Mouse (Mus musculus) forebrain, embryonic 10.5 days (tissue): ENCODE measurements around the gene Plce1. TPM values are rescaled to one million over a fixed set of nuclear protein-coding genes. Genes with fewer than 3 reads are reported as not detected.
A peak's percentile ranks its signal among the peaks of the same experiment; 100 is the strongest.

ENCODE experiments used
- DNase-seq: peaks from one replicate; pipeline ENCODE4 v3.0.0-alpha.2; 2017; ENCODE audit warnings: low spot score; ENCODE audit errors: extremely low spot score
- H3K27ac ChIP-seq: fragments of 300-500 bp; sonication (generic); 2 replicates; pipeline ENCODE4 v1.5.1; 2016; ENCODE audit warnings: mild to moderate bottlenecking
- H3K27me3 ChIP-seq: fragments of 300-500 bp; sonication (generic); 2 replicates; pipeline ENCODE4 v1.6.1; 2016; ENCODE audit warnings: mild to moderate bottlenecking; ENCODE audit not compliant: poor library complexity, severe bottlenecking
- H3K36me3 ChIP-seq: fragments of 300-500 bp; sonication (generic); replicated peaks from 2 replicates; pipeline ENCODE4 v1.6.1; 2016; ENCODE audit warnings: mild to moderate bottlenecking, moderate library complexity
- H3K4me1 ChIP-seq: fragments of 300-500 bp; sonication (generic); 2 replicates; pipeline ENCODE4 v1.6.1; 2016
- H3K4me3 ChIP-seq: fragments of 300-500 bp; sonication (generic); 2 replicates; pipeline ENCODE4 v1.5.1; 2016; ENCODE audit warnings: mild to moderate bottlenecking, moderate library complexity
- H3K9me3 ChIP-seq: fragments of 300-500 bp; sonication (generic); 2 replicates; pipeline ENCODE4 v1.6.1; 2016; ENCODE audit warnings: mild to moderate bottlenecking, moderate library complexity
- WGBS: fragments of 180-500 bp; shearing (Covaris S2); methylation state at CpG from one replicate; pipeline ENCODE4 v1.1.7; 2016; 5-methylcytosine and 5-hydroxymethylcytosine counted together
- polyA plus RNA-seq: library from polyadenylated mRNA; unstranded; fragments of >200 nt; fragmentation: Nextera tagmentation; extraction: Ambion mirVana; gene quantifications from 2 replicates; pipeline ENCODE4 v1.2.1, GENCODE M21; 2016

Gene Plce1
- polyA plus RNA-seq: 2.8 and 2.9 TPM in 2 replicates

DNA sequence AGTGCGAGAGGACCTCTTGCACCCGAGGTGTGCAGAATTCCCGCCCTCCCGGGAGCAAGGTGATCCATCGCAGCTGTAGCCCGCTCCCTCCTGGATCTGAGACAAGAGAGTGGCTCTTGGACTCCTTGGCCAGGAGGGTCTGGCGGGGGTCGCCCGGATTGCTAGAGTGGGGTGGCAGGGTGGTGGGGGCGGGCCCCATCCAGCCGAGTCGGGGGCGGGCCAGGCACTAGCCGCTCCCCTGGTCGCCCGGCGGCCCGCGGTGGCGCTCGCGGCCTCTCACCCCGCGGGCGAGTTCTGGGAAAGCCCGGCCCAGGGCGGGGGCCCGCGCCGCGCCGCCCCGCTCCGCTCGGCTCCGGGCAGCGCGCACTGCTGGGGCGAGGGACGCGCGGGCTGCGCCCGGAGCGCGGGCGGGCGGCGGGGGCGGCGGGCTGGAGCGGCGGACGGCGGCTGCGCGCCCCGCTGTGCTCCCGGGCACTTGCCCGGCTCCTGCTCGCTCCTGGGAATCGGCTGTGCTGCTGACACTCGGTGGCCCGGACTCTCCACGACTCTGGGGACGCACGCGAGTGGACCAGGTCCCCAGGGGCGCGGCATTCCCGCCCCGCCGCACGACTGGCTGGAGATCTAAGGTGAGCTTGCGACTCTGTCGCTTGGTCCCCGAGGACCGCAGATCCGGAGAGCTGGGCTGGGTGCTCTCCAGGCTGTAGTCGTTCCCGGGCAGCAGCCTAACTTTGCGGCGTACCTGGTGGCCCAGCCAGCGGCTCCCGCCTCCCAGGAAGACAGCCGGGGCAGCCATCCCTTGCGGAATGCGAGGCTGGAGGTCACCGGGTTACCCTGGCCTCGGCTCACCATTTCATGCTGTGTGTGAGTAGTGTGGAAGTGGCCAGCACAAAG, at the start of gene Plce1:
Plce1 (plus strand) TSS at position 379 of the 891 bp plus-strand sequence.
- Histone ChIP-seq H3K36me3 (no peaks in the 10 kb centered on the region), H3K9me3 (no peaks in the 10 kb centered on the region), H3K4me3 (peak within 1 kb of the TSS; percentile 74), H3K27ac (peak within 1 kb of the TSS; percentile 88), H3K27me3 (peaks cover 75% of the 10 kb centered on the region), H3K4me1 (peaks cover 69% of the 10 kb centered on the region)
- whole genome bisulfite sequencing: under 1% methylated on average over 84 of the region's 90 CpGs
- DNase-seq: peak; percentile 67

DNA sequence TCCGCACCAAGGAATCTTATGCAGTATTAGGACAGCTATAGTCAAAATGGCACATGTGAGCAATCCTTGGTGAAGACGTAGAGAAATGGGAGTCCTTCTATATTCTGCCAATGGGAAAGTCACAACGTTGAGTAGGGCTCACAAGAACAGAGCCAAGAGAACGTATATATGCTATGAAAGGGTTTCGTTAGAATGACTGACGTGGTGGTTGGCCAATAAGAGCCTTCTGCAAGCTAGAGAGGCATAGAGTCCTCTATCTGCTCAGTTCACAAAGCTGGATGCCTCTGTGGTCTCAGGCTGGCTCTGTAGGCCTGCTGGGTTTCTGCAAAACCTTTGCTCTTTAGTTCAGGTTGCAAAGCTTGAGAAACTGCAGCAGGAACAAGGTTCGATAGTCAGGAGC, 49.6 kb upstream of the Plce1 start:
- WGBS: 71% methylated on average over 7 of the region's 7 CpGs
- Histone ChIP-seq H3K27ac (no peak overlapping the region), H3K4me3 (no peak overlapping the region), H3K9me3 (peaks cover 7% of the 10 kb centered on the region; the same call in 1 of the 2 replicates), H3K36me3 (no peaks in the 10 kb centered on the region), H3K27me3 (no peaks in the 10 kb centered on the region), H3K4me1 (no peaks in the 10 kb centered on the region)
- DNase-seq: no peak

DNA sequence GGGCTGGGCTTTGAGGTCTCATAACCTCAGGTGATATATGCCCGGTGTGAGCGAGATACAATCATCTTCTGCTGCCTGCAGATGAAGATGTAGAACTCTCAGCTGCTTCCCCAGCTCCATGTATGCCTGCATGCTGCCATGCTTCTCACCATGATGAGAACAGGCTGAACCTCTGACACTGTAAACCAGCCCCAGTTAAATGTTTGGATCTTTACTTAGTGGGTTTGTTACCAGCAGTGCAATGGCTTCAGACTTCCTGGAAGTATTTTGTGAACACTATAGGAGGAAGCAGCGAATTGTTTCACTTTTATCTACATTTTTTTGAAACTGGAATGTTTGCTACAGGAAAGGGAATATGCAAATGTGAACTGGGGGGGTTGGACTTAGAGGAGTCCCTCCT, 48.9 kb upstream of the Plce1 start:
- DNase-seq: no peak
- H3K9me3 ChIP-seq: peaks cover 8% of the 10 kb centered on the region; the same call in 1 of the 2 replicates
- H3K36me3 ChIP-seq: no peaks in the 10 kb centered on the region
- no peak overlapping the region for H3K4me3 ChIP-seq
- no peak overlapping the region for H3K27ac ChIP-seq
- H3K27me3 ChIP-seq: no peaks in the 10 kb centered on the region
- H3K4me1 ChIP-seq: no peaks in the 10 kb centered on the region
- 84% methylated on average over 3 of the region's 3 CpGs for WGBS

DNA sequence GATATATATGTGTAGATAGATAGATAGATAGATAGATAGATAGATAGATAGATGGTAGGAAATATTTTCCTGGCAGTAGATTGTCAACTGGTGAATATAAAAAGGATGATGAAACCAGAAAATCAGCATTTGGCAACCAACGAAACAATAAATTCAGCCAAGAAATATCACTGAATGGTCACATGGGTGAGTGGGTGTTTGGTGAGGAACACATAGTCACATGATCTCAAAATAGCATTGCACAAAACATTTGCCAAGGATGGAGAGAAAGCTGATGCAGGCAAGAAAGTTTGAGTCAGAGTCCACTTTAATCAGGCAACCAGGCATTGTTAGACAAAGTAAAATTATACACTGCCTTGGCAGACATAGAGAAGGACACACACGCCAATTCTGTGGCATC, 47.5 kb upstream of the Plce1 start:
- Histone ChIP-seq H3K36me3 (no peaks in the 10 kb centered on the region), H3K4me3 (no peak overlapping the region), H3K27me3 (no peaks in the 10 kb centered on the region), H3K4me1 (no peaks in the 10 kb centered on the region), H3K27ac (no peak overlapping the region), H3K9me3 (peaks cover 8% of the 10 kb centered on the region; the same call in 1 of the 2 replicates)
- WGBS: 90% methylated on average over 2 of the region's 2 CpGs
- no peak for DNase-seq

DNA sequence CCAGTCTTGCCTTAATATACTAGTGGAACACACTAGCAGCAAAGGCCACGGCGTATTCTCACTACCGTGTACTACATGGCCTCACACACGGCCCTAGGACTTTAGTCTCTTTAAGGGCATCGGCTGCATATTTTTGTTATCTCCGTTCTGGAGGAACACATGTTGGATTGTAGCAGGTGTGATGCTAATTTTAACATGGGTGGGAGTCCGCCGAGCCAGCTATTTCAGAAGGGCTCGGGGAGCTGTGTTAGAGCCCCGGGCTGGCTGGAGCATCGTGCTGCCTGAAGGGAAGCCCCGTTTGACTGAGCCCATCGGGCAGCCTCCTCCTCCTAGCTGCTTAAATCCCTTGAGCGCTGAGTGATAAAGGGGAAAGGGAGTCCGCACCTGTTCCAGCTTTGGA, 45.7 kb upstream of the Plce1 start:
- H3K27ac ChIP-seq: no peak overlapping the region
- DNase-seq: no peak
- H3K4me1 ChIP-seq: no peaks in the 10 kb centered on the region
- peaks cover 8% of the 10 kb centered on the region; the same call in 1 of the 2 replicates for H3K9me3 ChIP-seq
- H3K36me3 ChIP-seq: no peaks in the 10 kb centered on the region
- WGBS: 93% methylated on average over 15 of the region's 15 CpGs
- no peak overlapping the region for H3K4me3 ChIP-seq
- H3K27me3 ChIP-seq: no peaks in the 10 kb centered on the region

DNA sequence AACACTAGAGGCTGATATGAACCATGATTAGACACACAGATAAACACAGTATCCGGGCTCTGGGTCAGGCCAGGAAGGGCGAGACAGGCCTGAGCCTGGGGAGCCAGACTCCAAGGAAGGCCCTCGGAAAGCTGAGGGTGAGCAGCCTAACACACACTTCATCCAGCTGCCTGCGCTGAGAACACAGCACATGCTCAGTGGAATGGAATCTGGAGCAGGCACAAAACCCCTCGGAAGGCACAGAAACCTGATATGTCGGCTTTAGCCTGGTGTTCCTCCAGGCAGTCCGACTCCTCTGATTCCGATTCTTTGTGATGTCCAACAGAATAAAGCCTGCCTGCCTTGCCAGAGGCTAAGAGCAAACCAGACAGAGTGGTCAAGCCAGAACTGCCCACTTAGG, 39.0 kb upstream of the Plce1 start:
- Histone ChIP-seq H3K27ac (no peak overlapping the region), H3K4me3 (no peak overlapping the region), H3K27me3 (no peaks in the 10 kb centered on the region), H3K4me1 (no peaks in the 10 kb centered on the region), H3K9me3 (no peaks in the 10 kb centered on the region), H3K36me3 (no peaks in the 10 kb centered on the region)
- 67% methylated on average over 8 of the region's 8 CpGs for whole genome bisulfite sequencing
- DNase-seq: no peak

DNA sequence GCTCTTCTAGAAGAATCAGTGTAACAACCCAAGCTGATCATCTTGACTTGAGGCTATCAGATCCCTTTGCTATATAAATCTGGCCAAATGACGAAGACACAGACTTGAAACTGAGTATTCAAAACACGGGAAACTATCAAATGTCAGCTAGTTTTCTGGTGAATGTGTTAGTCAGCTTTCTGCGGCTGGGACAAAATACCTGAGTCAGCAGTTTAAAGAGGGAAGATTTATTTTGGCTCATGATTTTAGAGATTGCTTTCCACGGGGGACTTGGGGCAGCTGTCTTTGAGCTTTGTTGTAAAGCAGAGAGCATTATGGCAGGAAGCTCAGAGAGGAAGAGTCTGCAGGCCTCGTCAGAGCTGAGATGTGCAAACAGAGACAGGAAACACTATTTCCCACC, 35.2 kb upstream of the Plce1 start:
- no peak overlapping the region for H3K4me3 ChIP-seq
- H3K4me1 ChIP-seq: peaks cover 7% of the 10 kb centered on the region; the same call in 1 of the 2 replicates
- no peaks in the 10 kb centered on the region for H3K27me3 ChIP-seq
- H3K9me3 ChIP-seq: no peaks in the 10 kb centered on the region
- 90% methylated on average over 5 of the region's 5 CpGs for WGBS
- no peak overlapping the region for H3K27ac ChIP-seq
- DNase-seq: no peak
- H3K36me3 ChIP-seq: no peaks in the 10 kb centered on the region

DNA sequence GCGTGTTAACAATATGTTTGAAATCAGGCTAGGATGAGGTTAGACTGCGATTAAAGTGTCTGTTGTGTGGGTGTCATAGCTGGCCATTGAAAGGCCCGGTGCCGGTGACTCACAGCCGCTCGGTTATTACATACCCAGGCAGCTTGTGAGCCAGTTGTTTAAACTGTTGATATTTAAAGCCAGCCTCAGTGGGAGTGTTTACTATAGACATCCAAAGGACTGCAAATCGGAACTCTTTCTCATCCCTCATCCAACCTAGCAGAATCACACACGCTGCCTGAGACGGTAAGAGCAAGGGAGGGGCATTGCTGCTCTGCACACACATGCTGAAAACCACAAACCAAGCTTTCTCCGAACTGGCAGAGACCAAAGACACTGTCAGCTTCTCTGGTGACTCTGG, 25.7 kb upstream of the Plce1 start:
- 92% methylated on average over 10 of the region's 10 CpGs for WGBS
- H3K27me3 ChIP-seq: no peaks in the 10 kb centered on the region
- H3K36me3 ChIP-seq: no peaks in the 10 kb centered on the region
- no peak for DNase-seq
- H3K9me3 ChIP-seq: peaks cover 8% of the 10 kb centered on the region; the same call in 1 of the 2 replicates
- no peak overlapping the region for H3K4me3 ChIP-seq
- H3K27ac ChIP-seq: no peak overlapping the region
- no peaks in the 10 kb centered on the region for H3K4me1 ChIP-seq

DNA sequence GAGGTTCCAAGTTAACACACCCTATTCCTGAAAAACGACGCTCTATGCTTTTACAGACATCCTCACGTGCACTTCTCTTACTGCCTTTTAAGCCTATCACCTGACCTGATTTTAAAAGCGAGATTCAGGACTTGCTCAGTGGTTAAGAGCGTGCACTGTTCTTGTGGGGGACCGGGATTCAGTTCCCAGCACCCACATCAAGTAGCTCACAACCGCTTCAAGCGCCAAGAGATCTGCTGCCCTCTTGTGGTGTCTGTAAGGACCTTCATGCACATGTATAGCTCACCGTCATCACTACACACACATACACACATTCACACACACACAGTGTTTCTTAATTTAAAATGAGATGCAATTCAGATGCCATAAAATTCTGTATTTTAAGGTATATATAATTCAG, 21.9 kb upstream of the Plce1 start:
- no peak overlapping the region for H3K4me3 ChIP-seq
- DNase-seq: no peak
- no peaks in the 10 kb centered on the region for H3K27me3 ChIP-seq
- H3K27ac ChIP-seq: no peak overlapping the region
- H3K4me1 ChIP-seq: no peaks in the 10 kb centered on the region
- peaks cover 8% of the 10 kb centered on the region; the same call in 1 of the 2 replicates for H3K9me3 ChIP-seq
- 94% methylated on average over 9 of the region's 9 CpGs for WGBS
- H3K36me3 ChIP-seq: no peaks in the 10 kb centered on the region

DNA sequence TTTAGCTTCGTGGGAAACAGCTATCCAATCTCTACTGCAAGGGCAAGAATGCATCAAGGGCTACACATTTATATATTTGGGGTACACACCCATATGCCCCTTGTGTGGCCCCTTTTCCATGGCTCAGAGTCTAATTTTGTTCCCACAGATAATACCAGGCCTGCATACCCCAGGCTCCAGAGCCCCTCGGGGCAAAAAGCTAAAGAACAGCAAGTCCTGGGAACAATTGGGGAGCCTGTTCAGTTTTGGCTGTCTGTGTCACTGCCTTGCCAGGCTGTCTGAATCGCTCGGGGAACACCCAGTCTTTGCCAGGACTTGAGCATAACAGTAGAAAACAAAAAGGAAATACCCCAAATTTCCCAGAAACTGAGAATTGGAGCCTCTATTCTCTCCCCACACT, 20.2 kb upstream of the Plce1 start:
- H3K4me1 ChIP-seq: no peaks in the 10 kb centered on the region
- 75% methylated on average over 4 of the region's 4 CpGs for WGBS
- no peak overlapping the region for H3K27ac ChIP-seq
- peaks cover 8% of the 10 kb centered on the region; the same call in 1 of the 2 replicates for H3K9me3 ChIP-seq
- DNase-seq: no peak
- no peaks in the 10 kb centered on the region for H3K36me3 ChIP-seq
- H3K27me3 ChIP-seq: no peaks in the 10 kb centered on the region
- H3K4me3 ChIP-seq: no peak overlapping the region

DNA sequence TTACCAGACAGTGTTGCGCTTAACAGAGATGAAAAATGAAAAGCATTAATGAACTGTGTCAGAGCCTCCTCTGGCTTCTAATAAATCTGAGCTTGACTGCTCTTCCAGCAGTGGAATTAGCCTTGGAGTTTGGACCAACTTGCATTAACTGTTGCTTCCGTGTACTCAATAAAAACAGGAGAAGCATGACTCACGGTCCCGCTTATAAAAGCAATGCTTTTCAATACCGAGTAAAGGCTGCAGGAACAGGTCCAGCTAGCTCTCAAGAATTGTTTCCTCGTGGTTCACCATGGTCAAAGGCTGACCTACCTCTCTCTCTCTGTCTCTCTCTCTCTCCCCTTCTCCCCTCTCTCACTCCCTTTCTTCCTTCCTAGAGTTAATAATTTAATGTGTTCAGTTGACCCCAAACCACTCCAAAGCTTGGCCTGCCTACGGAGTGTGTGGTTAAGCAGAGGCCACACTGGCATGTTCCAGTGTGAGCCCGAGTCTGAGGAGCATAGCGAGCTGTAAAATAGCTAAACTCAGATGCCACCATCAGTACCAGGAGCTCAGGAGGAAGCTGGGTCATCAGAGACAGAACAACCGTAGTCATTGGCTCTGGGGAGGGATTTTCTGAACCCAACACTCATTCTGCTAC, 10.5 kb upstream of the Plce1 start:
- Histone ChIP-seq H3K27me3 (no peaks in the 10 kb centered on the region), H3K36me3 (no peaks in the 10 kb centered on the region), H3K4me3 (no peak overlapping the region), H3K9me3 (no peaks in the 10 kb centered on the region), H3K27ac (no peak overlapping the region), H3K4me1 (no peaks in the 10 kb centered on the region)
- 88% methylated on average over 10 of the region's 10 CpGs for WGBS
- DNase-seq: no peak

DNA sequence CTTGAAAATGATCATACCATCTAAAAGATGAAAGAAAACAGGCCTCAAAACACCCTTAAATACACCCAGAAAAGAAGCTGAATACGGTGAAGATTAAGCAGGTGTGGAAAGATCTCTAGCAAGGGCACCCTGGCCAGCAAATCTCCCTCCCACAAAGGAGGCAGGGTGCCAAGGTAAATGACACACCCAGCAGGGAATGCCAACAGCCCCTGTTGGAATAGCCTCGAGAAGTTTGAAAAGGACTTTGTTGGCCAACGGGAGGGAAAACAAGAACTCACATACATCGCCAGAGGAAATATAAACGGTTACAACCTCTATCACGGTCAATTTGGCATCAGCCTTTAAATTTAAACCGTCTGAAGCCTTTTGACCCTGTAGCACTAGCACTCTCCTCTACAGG, 5.5 kb upstream of the Plce1 start:
- no peaks in the 10 kb centered on the region for H3K36me3 ChIP-seq
- H3K27ac ChIP-seq: no peak overlapping the region
- no peak for DNase-seq
- WGBS: 79% methylated on average over 7 of the region's 7 CpGs
- H3K27me3 ChIP-seq: peaks cover 25% of the 10 kb centered on the region
- H3K4me3 ChIP-seq: no peak overlapping the region
- H3K9me3 ChIP-seq: no peaks in the 10 kb centered on the region
- peaks cover 34% of the 10 kb centered on the region for H3K4me1 ChIP-seq

DNA sequence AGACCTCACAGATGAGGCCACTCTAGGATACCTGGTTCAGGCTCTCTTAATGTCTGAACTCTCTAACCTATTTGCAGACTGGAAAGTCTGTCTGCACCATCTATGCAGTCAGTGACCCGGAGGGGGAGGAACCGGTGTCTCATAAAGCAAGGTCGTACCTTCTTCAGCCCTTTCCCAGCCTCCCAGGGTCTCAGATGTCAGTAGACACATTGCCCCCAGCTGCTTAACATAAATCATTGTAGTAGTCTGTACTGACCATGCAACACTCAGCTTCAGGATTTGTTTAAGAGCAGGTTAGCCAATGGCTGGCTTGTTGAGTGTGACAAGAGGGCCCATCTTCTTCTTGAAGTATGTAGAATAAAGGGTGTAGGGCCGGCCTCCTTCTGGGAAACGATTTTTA, 2.6 kb upstream of the Plce1 start:
- Histone ChIP-seq H3K27me3 (peaks cover 48% of the 10 kb centered on the region), H3K4me1 (peaks cover 59% of the 10 kb centered on the region), H3K27ac (peak overlapping the region; percentile 65), H3K9me3 (no peaks in the 10 kb centered on the region), H3K36me3 (no peaks in the 10 kb centered on the region), H3K4me3 (no peak overlapping the region; the same call in 1 of the 2 replicates)
- no peak for DNase-seq
- 46% methylated on average over 5 of the region's 5 CpGs for WGBS
